Mouse (Mus musculus): ENCODE data around the gene Srprb. TPM values are rescaled to one million over a fixed set of nuclear protein-coding genes. Genes with fewer than 3 reads are reported as not detected.

Srprb gene
- polyA plus RNA-seq, 1 experiment, result 21.2 TPM

DNA sequence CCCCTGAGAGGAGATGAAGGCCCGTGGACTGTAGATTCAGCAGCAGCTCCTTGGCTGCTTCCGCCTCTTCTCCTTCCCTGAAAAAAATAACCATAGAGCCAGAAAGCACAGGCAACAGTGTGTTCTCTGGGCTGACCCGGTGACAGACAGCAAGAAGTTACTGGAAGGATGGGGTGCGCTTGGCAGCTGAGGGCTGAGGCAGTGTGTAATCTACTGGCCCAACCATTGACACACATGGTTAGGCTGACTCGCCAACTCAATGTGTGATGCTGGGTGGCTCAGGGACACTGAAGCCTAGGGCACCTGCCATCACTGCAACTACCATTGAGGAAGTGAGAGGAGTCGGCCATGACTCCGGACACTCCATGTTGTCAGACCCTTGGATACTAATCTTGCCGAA lies 20.1 kb downstream of the Srprb start:
- Histone ChIP-seq H3K4me1 (ENCODE audit: control insufficient read depth, insufficient read depth, insufficient read length) (no peaks in the 10 kb centered on the region; the same call in 1 of the 2 replicates), H3K4me3 (ENCODE audit: extremely low read depth, insufficient read depth, insufficient read length) (no peak overlapping the region), H3K27ac (ENCODE audit: insufficient read depth, low read length) (no peak overlapping the region), H3K36me3 (ENCODE audit: control insufficient read depth, insufficient read depth, low read length) (no peaks in the 10 kb centered on the region), H3K27me3 (ENCODE audit: control insufficient read depth, insufficient read depth, low read length) (no peaks in the 10 kb centered on the region)
- no peak for DNase-seq (ENCODE audit: low read depth in 1 of 2, low spot score in 2 of 2)
- TF ChIP-seq CTCF (IDR thresholded peaks at IDR 0.05; ENCODE audit: extremely low read depth, insufficient read depth, insufficient read length, insufficient replicate concordance) (no peak), POLR2A (IDR thresholded peaks at IDR 0.05; ENCODE audit: low read depth, low read length) (no peak)
- WGBS, result 92% methylated on average over 8 of the region's 8 CpGs

DNA sequence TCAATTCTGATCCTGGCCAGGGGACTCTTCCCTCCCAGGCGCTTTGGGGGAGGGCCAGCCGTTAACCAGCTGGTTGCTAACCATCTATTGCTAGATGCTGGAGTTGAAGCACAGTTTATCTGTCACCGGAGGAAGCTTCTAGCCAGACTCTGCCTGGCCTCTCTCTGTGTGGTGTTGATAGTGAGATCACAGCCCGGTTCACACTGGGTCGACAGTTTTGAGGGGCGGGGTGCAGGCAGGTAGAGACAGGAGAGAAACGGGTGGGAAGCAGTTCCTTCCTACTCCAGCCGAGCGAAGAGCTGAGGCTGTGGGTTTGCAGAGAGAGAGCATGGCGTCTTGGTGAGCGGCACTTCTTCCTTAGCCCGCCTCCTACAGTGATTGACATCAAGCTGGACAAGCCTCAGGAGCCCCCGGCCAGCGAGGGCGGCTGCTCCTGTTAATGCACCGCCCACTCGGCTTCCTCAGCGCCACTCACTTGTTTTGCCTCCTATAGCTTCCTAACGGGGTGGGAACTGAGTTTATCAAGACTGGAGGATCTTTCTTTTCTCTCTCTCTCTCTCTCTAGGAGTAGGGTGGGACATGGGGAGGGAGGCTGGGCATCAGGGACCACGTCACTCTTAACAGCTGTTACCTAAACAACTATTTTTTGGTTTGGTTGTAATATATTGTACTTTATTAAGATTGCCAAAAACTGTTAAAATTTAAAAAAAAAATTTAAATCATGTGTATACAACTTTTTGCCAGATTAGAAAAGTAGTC lies 21.0 kb downstream of the Srprb start:
- TF ChIP-seq POLR2A (IDR thresholded peaks at IDR 0.05; ENCODE audit: low read depth, low read length) (no peak; the same call in 1 of the 2 replicates), CTCF (IDR thresholded peaks at IDR 0.05; ENCODE audit: extremely low read depth, insufficient read depth, insufficient read length, insufficient replicate concordance) (no peak)
- DNase-seq (ENCODE audit: low read depth in 1 of 2, low spot score in 2 of 2), result peak; percentile 36 to 74
- 4% methylated on average over 20 of the region's 20 CpGs for WGBS
- Histone ChIP-seq H3K27ac (ENCODE audit: insufficient read depth, low read length) (no peak overlapping the region), H3K4me3 (ENCODE audit: extremely low read depth, insufficient read depth, insufficient read length) (peak overlapping the region; percentile 58), H3K36me3 (ENCODE audit: control insufficient read depth, insufficient read depth, low read length) (no peaks in the 10 kb centered on the region), H3K4me1 (ENCODE audit: control insufficient read depth, insufficient read depth, insufficient read length) (no peaks in the 10 kb centered on the region; the same call in 1 of the 2 replicates), H3K27me3 (ENCODE audit: control insufficient read depth, insufficient read depth, low read length) (no peaks in the 10 kb centered on the region)

DNA sequence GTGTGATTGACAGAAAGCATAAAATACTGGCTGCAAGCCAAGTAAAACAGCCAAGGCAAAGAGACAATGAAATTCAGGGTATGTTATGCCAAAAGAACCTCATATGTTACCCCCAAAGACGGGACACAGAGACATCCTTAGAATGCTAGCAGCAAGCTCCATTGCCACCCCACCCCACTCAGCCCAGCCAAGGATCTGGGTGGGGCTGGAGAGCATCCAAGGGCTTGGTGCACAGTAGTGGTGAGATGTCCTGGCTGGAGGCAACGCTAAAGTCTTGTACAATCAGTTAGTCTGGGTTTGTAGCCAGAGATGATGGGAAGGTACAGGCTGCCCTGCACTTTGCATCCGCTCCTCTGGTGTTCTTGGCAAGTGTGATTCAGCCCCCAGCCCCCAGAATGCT lies 21.6 kb downstream of the Srprb start:
- no peaks in the 10 kb centered on the region for H3K27me3 ChIP-seq (ENCODE audit: control insufficient read depth, insufficient read depth, low read length)
- no peaks in the 10 kb centered on the region; the same call in 1 of the 2 replicates for H3K4me1 ChIP-seq (ENCODE audit: control insufficient read depth, insufficient read depth, insufficient read length)
- no peak for DNase-seq (ENCODE audit: low read depth in 1 of 2, low spot score in 2 of 2)
- no peaks in the 10 kb centered on the region for H3K36me3 ChIP-seq (ENCODE audit: control insufficient read depth, insufficient read depth, low read length)
- TF ChIP-seq CTCF (IDR thresholded peaks at IDR 0.05; ENCODE audit: extremely low read depth, insufficient read depth, insufficient read length, insufficient replicate concordance) (no peak), POLR2A (IDR thresholded peaks at IDR 0.05; ENCODE audit: low read depth, low read length) (no peak)
- H3K27ac ChIP-seq (ENCODE audit: insufficient read depth, low read length), result no peak overlapping the region
- H3K4me3 ChIP-seq (ENCODE audit: extremely low read depth, insufficient read depth, insufficient read length), result no peak overlapping the region
- WGBS, result 70% methylated on average over 3 of the region's 3 CpGs

DNA sequence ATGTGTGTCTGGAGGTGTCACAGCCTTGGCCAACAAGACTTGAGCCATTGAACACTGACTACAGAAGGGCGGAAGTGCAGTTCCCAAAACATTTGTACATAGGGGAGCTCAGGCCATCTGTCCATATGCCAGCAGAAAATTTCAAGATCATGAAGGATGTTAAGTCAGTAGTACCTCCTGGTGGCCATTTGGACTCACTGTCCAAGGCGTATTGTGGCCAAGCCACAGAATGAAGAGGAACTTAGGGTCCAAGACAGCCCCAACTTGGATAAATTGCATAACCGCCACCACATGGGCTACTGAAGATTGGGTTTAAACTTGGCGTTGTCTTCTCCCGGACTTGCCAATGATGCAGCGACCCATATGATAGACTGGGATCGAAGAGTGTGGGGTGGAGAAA lies 26.2 kb downstream of the Srprb start:
- no peak for TF ChIP-seq POLR2A (IDR thresholded peaks at IDR 0.05; ENCODE audit: low read depth, low read length)
- TF ChIP-seq CTCF (IDR thresholded peaks at IDR 0.05; ENCODE audit: extremely low read depth, insufficient read depth, insufficient read length, insufficient replicate concordance), result no peak
- H3K27ac ChIP-seq (ENCODE audit: insufficient read depth, low read length), result no peak overlapping the region
- no peaks in the 10 kb centered on the region for H3K4me1 ChIP-seq (ENCODE audit: control insufficient read depth, insufficient read depth, insufficient read length)
- no peak for DNase-seq (ENCODE audit: low read depth in 1 of 2, low spot score in 2 of 2)
- no peaks in the 10 kb centered on the region for H3K27me3 ChIP-seq (ENCODE audit: control insufficient read depth, insufficient read depth, low read length)
- no peak overlapping the region for H3K4me3 ChIP-seq (ENCODE audit: extremely low read depth, insufficient read depth, insufficient read length)
- no peaks in the 10 kb centered on the region for H3K36me3 ChIP-seq (ENCODE audit: control insufficient read depth, insufficient read depth, low read length)
- 91% methylated on average over 7 of the region's 7 CpGs for WGBS

DNA sequence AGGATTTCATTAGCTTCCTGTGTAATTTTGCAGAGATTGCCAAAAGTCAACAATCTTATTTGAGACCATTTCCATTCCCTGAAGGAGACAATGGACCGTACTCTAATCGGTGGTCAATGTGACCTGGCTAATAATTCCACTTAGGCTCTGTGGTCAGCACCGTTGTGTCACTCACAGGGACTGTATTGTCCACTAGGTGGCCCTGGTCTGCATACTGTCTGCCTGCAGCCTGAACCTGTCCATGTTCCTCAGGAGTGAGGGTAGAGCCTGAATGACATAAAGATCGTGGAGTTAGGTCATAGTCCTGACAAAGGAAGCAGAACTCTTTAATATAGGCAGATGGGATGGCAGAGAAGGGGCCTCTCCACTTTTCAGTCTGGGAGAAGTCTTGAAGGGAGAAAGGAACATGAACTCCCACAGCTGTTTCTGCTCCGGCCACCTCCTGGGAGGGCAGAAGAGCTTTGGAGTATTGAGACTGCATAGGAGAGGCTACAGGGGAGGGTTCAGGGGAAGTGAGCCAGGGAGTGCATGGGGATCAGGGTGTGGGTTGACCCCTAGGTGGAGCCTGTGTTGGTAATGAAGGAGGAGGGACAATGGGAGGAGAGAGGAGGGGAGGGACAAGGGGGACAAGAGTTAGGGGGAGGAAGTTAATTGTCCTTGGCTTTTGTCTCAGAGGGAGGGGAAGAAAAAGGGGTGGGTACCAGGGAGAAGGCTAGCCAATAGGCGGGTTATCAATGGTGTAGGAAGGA lies 27.0 kb downstream of the Srprb start:
- no peaks in the 10 kb centered on the region for H3K36me3 ChIP-seq (ENCODE audit: control insufficient read depth, insufficient read depth, low read length)
- no peak for DNase-seq (ENCODE audit: low read depth in 1 of 2, low spot score in 2 of 2)
- H3K27ac ChIP-seq (ENCODE audit: insufficient read depth, low read length), result no peak overlapping the region
- H3K4me1 ChIP-seq (ENCODE audit: control insufficient read depth, insufficient read depth, insufficient read length), result no peaks in the 10 kb centered on the region
- H3K4me3 ChIP-seq (ENCODE audit: extremely low read depth, insufficient read depth, insufficient read length), result no peak overlapping the region
- H3K27me3 ChIP-seq (ENCODE audit: control insufficient read depth, insufficient read depth, low read length), result no peaks in the 10 kb centered on the region
- 63% methylated on average over 6 of the region's 6 CpGs for WGBS
- no peak for TF ChIP-seq POLR2A (IDR thresholded peaks at IDR 0.05; ENCODE audit: low read depth, low read length)
- peak; percentile 31; the same call in 1 of the 2 replicates for TF ChIP-seq CTCF (IDR thresholded peaks at IDR 0.05; ENCODE audit: extremely low read depth, insufficient read depth, insufficient read length, insufficient replicate concordance)

DNA sequence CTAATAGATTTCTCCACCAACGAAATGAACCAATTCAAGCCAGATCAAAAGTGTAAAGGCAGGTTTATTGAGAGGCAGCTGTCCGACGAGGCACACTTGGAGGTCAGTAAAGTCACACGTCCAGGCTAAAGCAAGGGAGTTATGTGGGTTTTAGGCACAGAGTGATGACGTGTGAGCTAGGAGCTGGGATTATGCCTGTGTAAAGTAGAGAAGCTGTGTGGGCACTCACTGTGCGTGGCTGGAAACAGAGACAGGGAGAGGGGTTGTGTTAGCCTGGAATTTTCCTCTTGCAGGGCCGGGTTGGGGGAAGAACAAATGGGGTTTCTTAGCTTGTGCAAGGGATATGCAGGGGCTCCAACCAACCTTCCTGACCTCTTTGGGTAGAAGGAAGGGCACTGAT lies 33.2 kb downstream of the Srprb start:
- no peaks in the 10 kb centered on the region for H3K27me3 ChIP-seq (ENCODE audit: control insufficient read depth, insufficient read depth, low read length)
- no peak for TF ChIP-seq POLR2A (IDR thresholded peaks at IDR 0.05; ENCODE audit: low read depth, low read length)
- no peak for TF ChIP-seq CTCF (IDR thresholded peaks at IDR 0.05; ENCODE audit: extremely low read depth, insufficient read depth, insufficient read length, insufficient replicate concordance)
- no peak for DNase-seq (ENCODE audit: low read depth in 1 of 2, low spot score in 2 of 2)
- H3K36me3 ChIP-seq (ENCODE audit: control insufficient read depth, insufficient read depth, low read length), result no peaks in the 10 kb centered on the region
- H3K4me3 ChIP-seq (ENCODE audit: extremely low read depth, insufficient read depth, insufficient read length), result no peak overlapping the region
- no peak overlapping the region for H3K27ac ChIP-seq (ENCODE audit: insufficient read depth, low read length)
- 87% methylated on average over 7 of the region's 7 CpGs for WGBS
- no peaks in the 10 kb centered on the region for H3K4me1 ChIP-seq (ENCODE audit: control insufficient read depth, insufficient read depth, insufficient read length)

Measured in spleen, adult 2 months (tissue).